Mouse (Mus musculus) limb, embryonic 13.5 days (tissue): Measurements from ENCODE around the gene Armh2. TPM values are rescaled to one million over a fixed set of nuclear protein-coding genes. Genes with fewer than 3 reads are reported as not detected.
A peak's percentile ranks its signal among the peaks of the same experiment; 100 is the strongest.

Experiments
- ATAC-seq: fragments of 200-750 bp; cut with Nextera tagmentation; 2 replicates; pipeline ENCODE4 v1.8.0; 2017; ENCODE audit warnings: low read depth, moderate number of reproducible peaks, moderate TSS enrichment; ENCODE audit not compliant: low FRiP score
- H3K27ac ChIP-seq: fragments of 300-500 bp; sonication (generic); 2 replicates; pipeline ENCODE4 v1.5.1; 2015; ENCODE audit warnings: inconsistent platforms, mild to moderate bottlenecking, moderate library complexity
- H3K27me3 ChIP-seq: fragments of 300-500 bp; sonication (generic); 2 replicates; pipeline ENCODE4 v1.6.1; 2015; ENCODE audit warnings: mild to moderate bottlenecking, inconsistent platforms
- H3K36me3 ChIP-seq: fragments of 300-500 bp; sonication (generic); 2 replicates; pipeline ENCODE4 v1.6.1; 2015; ENCODE audit warnings: inconsistent platforms, mild to moderate bottlenecking, moderate library complexity
- H3K4me1 ChIP-seq: fragments of 300-500 bp; sonication (generic); 2 replicates; pipeline ENCODE4 v1.6.1; 2015; ENCODE audit warnings: inconsistent platforms
- H3K4me2 ChIP-seq: fragments of 300-500 bp; sonication (generic); replicated peaks from 2 replicates; pipeline ENCODE4 v1.6.1; 2015; ENCODE audit warnings: inconsistent platforms, mild to moderate bottlenecking, moderate library complexity
- H3K4me3 ChIP-seq: fragments of 300-500 bp; sonication (generic); 2 replicates; pipeline ENCODE4 v1.5.1; 2015; ENCODE audit warnings: moderate library complexity, mild to moderate bottlenecking, inconsistent platforms
- H3K9ac ChIP-seq: fragments of 300-500 bp; sonication (generic); 2 replicates; pipeline ENCODE4 v1.6.1; 2015; ENCODE audit warnings: mild to moderate bottlenecking, inconsistent platforms
- H3K9me3 ChIP-seq: fragments of 300-500 bp; sonication (generic); 2 replicates; pipeline ENCODE4 v1.6.1; 2016; ENCODE audit warnings: inconsistent platforms
- WGBS: fragments of 180-500 bp; shearing (Covaris S2); methylation state at CpG from one replicate; pipeline ENCODE4 v1.1.7; 2015; 5-methylcytosine and 5-hydroxymethylcytosine counted together
- polyA plus RNA-seq: library from polyadenylated mRNA; unstranded; fragments of >200 nt; fragmentation: Nextera tagmentation; extraction: Ambion mirVana; gene quantifications from 2 replicates; pipeline ENCODE4 v1.2.1, GENCODE M21; 2015

The Armh2 gene
- polyA plus RNA-seq, 1 experiment from 2014 or later = not detected

DNA sequence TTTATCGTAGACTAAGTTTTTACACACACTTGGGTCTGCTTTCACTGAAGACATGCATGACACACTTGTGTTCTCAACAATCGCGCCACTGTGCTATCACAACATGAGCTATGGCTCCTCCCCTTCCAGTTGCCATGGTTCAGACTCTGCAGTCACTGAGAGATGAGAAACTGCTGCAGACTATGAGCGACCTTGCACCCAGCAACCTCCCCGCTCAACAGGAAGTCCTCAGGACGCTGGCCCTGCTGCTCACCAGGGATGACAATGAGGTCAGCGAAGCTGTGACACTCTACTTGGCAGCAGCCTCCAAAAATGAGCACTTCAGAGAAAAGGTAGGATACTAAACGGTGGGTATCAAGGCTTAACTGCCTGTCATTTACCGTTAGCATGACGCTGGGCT is 19.5 kb upstream of the Armh2 start:
- Histone ChIP-seq H3K27ac (no peak overlapping the region), H3K9ac (no peak overlapping the region), H3K9me3 (no peaks in the 10 kb centered on the region), H3K27me3 (no peaks in the 10 kb centered on the region), H3K4me1 (peaks cover 13% of the 10 kb centered on the region), H3K36me3 (no peaks in the 10 kb centered on the region), H3K4me3 (no peak overlapping the region), H3K4me2 (no peak overlapping the region)
- no peak for ATAC-seq
- WGBS = 80% methylated on average over 10 of the region's 10 CpGs

DNA sequence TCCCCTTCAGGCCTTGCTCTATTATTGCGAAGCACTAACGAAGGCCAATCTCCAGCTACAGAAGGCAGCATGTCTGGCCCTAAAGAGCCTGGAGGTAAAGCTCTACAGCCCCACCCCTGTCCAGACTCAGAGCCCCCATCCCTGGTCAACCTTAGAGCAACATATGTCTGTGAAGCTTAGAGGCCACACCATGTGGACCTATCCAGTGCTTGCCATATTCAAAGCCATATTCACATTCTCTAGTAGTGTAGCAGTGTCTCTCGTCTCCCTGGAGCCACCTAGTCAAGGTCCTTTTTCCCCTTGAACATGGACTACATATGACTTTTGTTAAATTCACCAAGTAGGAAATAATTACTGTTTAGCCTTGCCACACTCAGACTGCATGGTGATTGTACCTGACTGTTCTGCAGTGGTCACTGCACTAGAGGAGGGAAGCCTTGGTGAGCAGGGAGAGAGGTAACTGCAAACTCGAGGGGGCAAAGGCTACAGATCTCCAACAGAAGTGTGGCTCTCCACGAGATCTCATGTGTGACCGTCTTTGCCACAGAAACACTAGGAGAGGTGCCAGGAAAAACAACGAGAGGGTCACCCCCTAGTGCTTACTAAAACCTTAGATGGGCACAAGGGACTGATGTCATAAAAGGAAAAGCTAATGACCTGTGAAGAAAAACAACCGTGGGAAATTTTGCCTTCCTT is 17.2 kb upstream of the Armh2 start:
- Histone ChIP-seq H3K4me3 (no peak overlapping the region), H3K36me3 (no peaks in the 10 kb centered on the region), H3K9me3 (no peaks in the 10 kb centered on the region), H3K4me1 (peaks cover 13% of the 10 kb centered on the region), H3K9ac (no peak overlapping the region), H3K27me3 (no peaks in the 10 kb centered on the region), H3K4me2 (no peak overlapping the region), H3K27ac (no peak overlapping the region)
- no peak for ATAC-seq
- 55% methylated on average over 8 of the region's 8 CpGs for WGBS

DNA sequence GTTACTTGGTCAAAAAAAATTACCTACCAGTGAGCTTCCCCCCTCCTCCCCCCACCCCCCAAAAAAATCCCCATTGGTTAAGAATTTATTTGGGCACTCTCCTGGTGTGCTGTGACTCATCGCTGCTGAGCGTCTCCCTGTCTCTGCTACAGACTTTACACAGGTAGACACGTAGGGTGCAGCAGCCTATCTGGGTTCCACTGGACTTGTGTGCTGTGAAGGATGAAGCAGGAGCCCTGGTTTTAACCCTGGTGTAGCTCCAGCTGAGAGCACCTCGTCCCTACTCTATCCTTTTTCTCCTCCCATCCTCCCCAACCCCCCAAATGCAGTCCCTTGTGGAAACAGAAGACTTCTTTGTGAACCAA is 16.7 kb upstream of the Armh2 start:
- WGBS = 55% methylated on average over 4 of the region's 4 CpGs
- no peak for ATAC-seq
- no peak overlapping the region for H3K27ac ChIP-seq
- H3K4me2 ChIP-seq = peak overlapping the region; percentile 28; the same call in 1 of the 2 replicates
- H3K27me3 ChIP-seq = no peaks in the 10 kb centered on the region
- peaks cover 13% of the 10 kb centered on the region for H3K4me1 ChIP-seq
- H3K4me3 ChIP-seq = no peak overlapping the region
- no peaks in the 10 kb centered on the region for H3K9me3 ChIP-seq
- H3K36me3 ChIP-seq = no peaks in the 10 kb centered on the region
- no peak overlapping the region for H3K9ac ChIP-seq

DNA sequence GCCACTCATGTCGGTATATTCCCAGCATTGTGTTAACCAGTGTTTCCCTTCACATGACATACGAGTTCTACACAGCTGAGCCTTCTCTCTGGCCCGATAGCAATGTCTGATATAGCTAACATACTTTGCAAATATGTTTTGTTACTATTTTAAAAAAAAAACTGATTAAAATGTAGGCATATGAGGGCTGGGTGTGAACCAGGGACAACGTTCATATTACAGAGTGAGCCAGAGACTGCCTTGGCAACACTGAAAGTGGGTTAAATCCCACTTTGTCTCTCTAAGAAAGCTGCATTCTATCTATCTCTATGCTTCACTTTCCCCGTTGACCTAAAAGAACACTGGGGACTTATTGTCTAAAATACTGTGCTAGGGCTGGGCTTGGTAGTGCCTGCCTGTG is 11.9 kb upstream of the Armh2 start:
- Histone ChIP-seq H3K36me3 (no peaks in the 10 kb centered on the region), H3K9ac (no peak overlapping the region), H3K4me3 (no peak overlapping the region), H3K27me3 (no peaks in the 10 kb centered on the region), H3K9me3 (no peaks in the 10 kb centered on the region), H3K4me2 (no peak overlapping the region), H3K4me1 (peaks cover 8% of the 10 kb centered on the region), H3K27ac (no peak overlapping the region)
- WGBS = 93% methylated on average over 5 of the region's 5 CpGs
- ATAC-seq = no peak

DNA sequence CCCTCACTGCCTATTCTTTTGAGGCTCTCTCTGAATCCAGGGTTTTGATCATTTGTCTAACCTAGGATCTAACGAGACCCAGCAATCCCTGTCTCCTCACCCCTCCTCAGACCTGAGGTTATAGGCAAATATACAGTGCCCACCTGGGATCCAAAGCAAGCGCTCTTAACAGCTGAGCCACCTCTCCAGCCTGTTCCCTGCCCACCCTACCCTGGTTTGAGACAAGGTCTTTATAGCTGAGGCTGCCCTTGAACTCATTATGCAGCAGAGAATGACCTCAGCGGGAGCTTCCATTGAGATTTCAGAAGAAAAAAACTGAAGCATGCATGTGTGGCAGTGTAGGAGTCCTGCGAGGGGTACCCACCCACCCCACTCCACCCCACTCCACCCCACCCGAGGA is 6.5 kb upstream of the Armh2 start:
- no peak overlapping the region for H3K9ac ChIP-seq
- H3K4me1 ChIP-seq = no peaks in the 10 kb centered on the region
- no peak for ATAC-seq
- no peak overlapping the region for H3K4me2 ChIP-seq
- H3K27me3 ChIP-seq = no peaks in the 10 kb centered on the region
- H3K9me3 ChIP-seq = no peaks in the 10 kb centered on the region
- H3K36me3 ChIP-seq = no peaks in the 10 kb centered on the region
- WGBS = 87% methylated on average over 5 of the region's 5 CpGs
- no peak overlapping the region for H3K4me3 ChIP-seq
- no peak overlapping the region for H3K27ac ChIP-seq

DNA sequence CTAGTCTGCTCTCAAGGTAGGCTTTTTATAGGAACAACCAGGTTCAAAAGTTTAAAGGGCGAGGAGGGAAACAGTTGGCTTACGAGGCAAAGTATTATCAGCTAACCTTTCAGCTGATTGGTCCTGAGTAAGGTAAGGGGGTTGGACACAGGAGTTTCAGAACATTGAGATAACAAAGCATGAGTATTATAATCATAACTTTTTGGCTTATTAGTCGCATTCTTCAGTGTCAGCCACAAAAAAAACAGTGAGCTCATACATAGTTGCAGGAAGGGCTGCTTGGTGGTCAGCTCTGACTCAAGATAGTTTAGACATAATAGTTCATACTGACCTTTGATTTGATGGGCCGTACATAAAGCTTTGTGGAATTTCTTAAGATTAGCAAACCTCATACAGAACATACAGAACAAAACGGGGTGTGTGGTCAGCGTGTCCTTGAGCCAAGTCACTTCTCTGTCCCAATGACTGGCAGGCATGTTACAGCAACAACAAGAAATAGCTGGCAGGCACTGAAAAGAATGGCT is 5.4 kb upstream of the Armh2 start:
- 72% methylated on average over 6 of the region's 6 CpGs for WGBS
- ATAC-seq = no peak
- no peaks in the 10 kb centered on the region for H3K27me3 ChIP-seq
- H3K36me3 ChIP-seq = no peaks in the 10 kb centered on the region
- H3K27ac ChIP-seq = no peak overlapping the region
- no peak overlapping the region for H3K4me3 ChIP-seq
- no peak overlapping the region for H3K9ac ChIP-seq
- H3K4me2 ChIP-seq = no peak overlapping the region
- no peaks in the 10 kb centered on the region for H3K9me3 ChIP-seq
- no peaks in the 10 kb centered on the region for H3K4me1 ChIP-seq

DNA sequence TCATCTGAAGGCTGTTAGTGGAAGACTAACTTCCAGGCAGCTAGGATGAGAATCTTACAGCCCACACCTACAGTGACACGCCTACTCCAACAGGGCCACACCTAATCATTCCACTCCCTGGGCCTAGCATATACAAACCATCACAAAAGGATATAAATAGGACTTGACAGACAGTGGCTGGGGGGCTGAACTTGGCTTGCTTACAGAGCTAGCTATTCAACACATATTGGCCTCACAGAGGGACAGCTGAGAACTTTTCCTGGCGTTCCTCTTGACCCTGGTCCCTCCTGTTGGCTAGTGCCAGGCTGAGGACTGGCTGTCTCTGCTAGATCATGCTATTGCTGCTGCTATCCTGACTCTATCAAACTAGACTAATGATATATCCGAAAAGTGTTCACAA is 6.8 kb downstream of the Armh2 start:
- no peak for ATAC-seq
- H3K9me3 ChIP-seq = no peaks in the 10 kb centered on the region
- no peak overlapping the region for H3K4me2 ChIP-seq
- peaks cover 29% of the 10 kb centered on the region for H3K36me3 ChIP-seq
- no peak overlapping the region for H3K27ac ChIP-seq
- H3K4me1 ChIP-seq = no peaks in the 10 kb centered on the region
- H3K9ac ChIP-seq = no peak overlapping the region
- H3K27me3 ChIP-seq = no peaks in the 10 kb centered on the region
- H3K4me3 ChIP-seq = no peak overlapping the region
- 89% methylated on average over 3 of the region's 3 CpGs for WGBS

DNA sequence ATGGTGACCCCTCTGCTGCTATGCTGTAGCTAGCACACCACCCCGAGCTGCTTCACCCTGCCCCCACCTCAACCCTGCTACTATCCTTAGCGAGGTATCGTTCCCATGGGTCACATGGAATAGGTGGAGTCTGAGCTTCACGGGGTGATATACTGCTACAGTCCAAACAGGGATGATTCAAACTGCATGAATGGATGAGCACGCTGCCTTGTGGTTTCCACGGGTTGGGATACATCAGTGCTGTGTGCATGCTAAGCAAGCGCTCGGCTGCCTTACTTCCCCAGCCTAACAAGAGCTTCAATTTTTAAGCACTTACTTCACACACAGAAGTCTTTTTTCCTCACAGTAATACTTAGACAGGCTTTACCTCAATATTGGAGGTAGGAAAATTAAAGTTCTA is 9.8 kb downstream of the Armh2 start:
- Histone ChIP-seq H3K27me3 (no peaks in the 10 kb centered on the region), H3K4me2 (no peak overlapping the region), H3K4me3 (no peak overlapping the region), H3K9ac (no peak overlapping the region), H3K4me1 (no peaks in the 10 kb centered on the region), H3K9me3 (no peaks in the 10 kb centered on the region), H3K36me3 (peaks cover 48% of the 10 kb centered on the region), H3K27ac (no peak overlapping the region)
- 91% methylated on average over 8 of the region's 8 CpGs for WGBS
- ATAC-seq = no peak

DNA sequence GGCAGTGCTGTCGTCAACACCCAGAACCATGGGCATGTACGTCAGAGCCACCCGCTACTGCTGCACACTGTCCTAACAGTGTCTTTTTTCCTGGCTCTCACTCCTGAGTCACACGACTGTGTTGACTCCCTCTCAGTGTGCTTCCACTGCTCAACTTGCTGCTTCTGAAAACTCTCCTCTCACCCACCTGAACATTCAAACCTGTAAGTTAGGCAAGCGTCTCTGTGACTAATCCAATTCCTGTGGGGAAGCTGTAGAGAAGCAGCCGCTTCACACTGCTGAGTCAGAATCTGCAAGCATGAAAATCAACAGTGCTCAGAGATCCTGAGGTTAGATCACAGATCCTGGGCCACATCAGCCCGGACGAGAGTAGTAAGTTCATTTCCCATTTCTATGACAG is 10.4 kb downstream of the Armh2 start:
- H3K9me3 ChIP-seq = no peaks in the 10 kb centered on the region
- peaks cover 54% of the 10 kb centered on the region for H3K36me3 ChIP-seq
- no peak for ATAC-seq
- H3K27me3 ChIP-seq = no peaks in the 10 kb centered on the region
- no peak overlapping the region for H3K4me3 ChIP-seq
- no peak overlapping the region for H3K27ac ChIP-seq
- no peaks in the 10 kb centered on the region for H3K4me1 ChIP-seq
- WGBS = 90% methylated on average over 8 of the region's 8 CpGs
- H3K9ac ChIP-seq = no peak overlapping the region
- H3K4me2 ChIP-seq = no peak overlapping the region

DNA sequence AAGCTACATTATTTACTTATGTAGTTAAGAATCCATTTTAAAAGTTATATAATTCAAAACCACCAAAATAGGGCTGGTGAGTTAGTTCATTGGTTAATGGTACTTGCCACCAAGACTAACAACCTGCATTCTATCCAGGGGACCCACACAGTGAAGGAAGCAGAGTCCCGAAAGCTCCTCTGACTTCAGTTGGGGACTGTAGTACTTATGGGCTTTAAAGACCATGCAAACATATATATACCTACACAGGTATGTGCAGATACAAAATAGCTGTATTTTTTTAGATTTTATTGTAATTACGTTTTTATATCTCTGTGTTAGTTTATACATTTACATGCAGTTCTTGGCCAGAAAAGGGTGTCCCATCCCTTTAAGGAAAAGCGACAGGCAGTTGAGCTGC is 15.7 kb downstream of the Armh2 start:
- no peaks in the 10 kb centered on the region for H3K9me3 ChIP-seq
- no peak overlapping the region for H3K27ac ChIP-seq
- no peak overlapping the region for H3K9ac ChIP-seq
- H3K4me2 ChIP-seq = no peak overlapping the region
- WGBS = 94% methylated on average over 3 of the region's 3 CpGs
- H3K4me1 ChIP-seq = peaks cover 9% of the 10 kb centered on the region
- H3K36me3 ChIP-seq = peaks cover 52% of the 10 kb centered on the region
- no peak for ATAC-seq
- no peak overlapping the region for H3K4me3 ChIP-seq
- H3K27me3 ChIP-seq = no peaks in the 10 kb centered on the region

DNA sequence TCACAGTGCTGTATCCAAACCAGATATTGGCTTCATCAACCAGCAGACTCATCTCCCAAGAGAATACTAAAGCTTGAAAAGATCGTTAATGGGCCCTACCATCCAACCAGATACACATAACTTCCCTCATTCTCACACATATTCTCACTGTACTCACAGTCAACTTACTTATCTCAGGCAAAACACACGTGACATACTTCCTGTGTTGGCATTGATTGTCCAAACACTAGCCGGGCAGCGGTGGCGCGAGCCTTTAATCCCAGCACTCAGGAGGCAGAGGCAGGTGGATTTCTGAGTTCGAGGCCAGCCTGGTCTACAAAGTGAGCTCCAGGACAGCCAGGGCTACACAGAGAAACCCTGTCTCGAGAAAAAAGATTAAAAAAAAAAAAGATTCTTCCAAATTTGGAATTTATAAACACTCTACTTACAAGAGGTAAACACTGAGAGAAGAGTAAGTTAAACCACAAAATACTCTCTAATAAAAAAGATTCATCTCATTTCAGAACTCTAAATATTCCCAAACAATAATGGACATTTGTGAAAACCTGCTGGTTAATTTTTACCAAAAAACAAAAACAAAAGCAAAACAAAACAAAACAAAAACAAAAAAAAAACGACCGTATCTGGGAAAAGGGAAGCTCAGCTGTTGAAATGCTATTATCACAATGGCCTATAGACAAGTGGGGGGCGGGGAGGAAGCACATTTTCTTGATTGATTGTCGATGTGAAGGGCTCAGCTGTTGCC is 17.0 kb downstream of the Armh2 start:
- no peak overlapping the region for H3K27ac ChIP-seq
- WGBS = 89% methylated on average over 12 of the region's 12 CpGs
- ATAC-seq = no peak
- no peak overlapping the region for H3K4me3 ChIP-seq
- H3K9me3 ChIP-seq = no peaks in the 10 kb centered on the region
- H3K9ac ChIP-seq = no peak overlapping the region
- H3K36me3 ChIP-seq = peaks cover 46% of the 10 kb centered on the region
- peaks cover 13% of the 10 kb centered on the region for H3K4me1 ChIP-seq
- H3K4me2 ChIP-seq = no peak overlapping the region
- H3K27me3 ChIP-seq = no peaks in the 10 kb centered on the region

DNA sequence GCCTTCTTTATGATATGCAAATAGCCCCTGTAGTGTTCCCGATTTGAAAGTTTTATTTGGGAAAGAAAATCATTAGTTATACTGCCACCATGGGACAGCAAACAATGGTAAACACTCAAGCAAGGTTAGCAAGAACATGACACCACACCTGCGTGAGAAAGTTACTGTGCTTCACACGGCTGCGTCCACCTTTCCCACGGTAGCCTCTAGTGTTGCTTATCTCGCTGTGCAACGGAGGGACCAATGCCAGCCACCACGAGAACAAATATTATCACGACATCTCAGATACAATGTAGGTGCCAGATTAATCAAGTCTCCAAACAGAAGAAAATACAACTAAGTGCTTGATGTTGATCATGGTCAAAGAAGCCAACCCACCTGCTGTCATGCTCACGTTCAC is 18.4 kb downstream of the Armh2 start:
- Histone ChIP-seq H3K4me2 (no peak overlapping the region), H3K4me3 (no peak overlapping the region), H3K4me1 (peaks cover 13% of the 10 kb centered on the region), H3K27ac (no peak overlapping the region), H3K9ac (no peak overlapping the region), H3K27me3 (no peaks in the 10 kb centered on the region), H3K36me3 (peaks cover 38% of the 10 kb centered on the region), H3K9me3 (no peaks in the 10 kb centered on the region)
- no peak for ATAC-seq
- 92% methylated on average over 10 of the region's 10 CpGs for WGBS
